9 mouse cellular contexts compared by ENCODE assay signal in genomic region chr3:101948572-101948971, GRCm38 (mm10). TPM values are rescaled to one million over a fixed set of nuclear protein-coding genes. Genes with fewer than 3 reads are reported as not detected.
DNase-seq lines count a peak whose midpoint lies in the region; ATAC-seq lines count a peak whose summit lies in the region.
"Had no signal": no experiment of that assay in that cellular context is flagged by ENCODE, and none has a peak within 500 bp of the region (broad histone marks: within the 10 kb centered on the region; RNA-seq: fewer than 3 reads in every experiment).

No protein-coding gene starts in this region.

- 0 out of 2 replicates have a peak, but pooled peaks cover 5% of the 10 kb centered on the region for H3K4me1 ChIP-seq in liver, embryonic 15.5 days (replicated peaks)
- H3K4me1 ChIP-seq in liver, embryonic 16.5 days (ENCODE audit: control insufficient read depth, low read depth, low read length): no peaks in the 10 kb centered on the region; the same call in 1 of the 2 replicates
- H3K4me1 ChIP-seq: hindbrain, embryonic 12.5 days had no signal

- H3K27me3 ChIP-seq in liver, embryonic 15.5 days: no peaks in the 10 kb centered on the region
- no peaks in the 10 kb centered on the region for H3K27me3 ChIP-seq in liver, embryonic 16.5 days (ENCODE audit: control insufficient read depth, insufficient read depth, low read depth, low read length)
- H3K27me3 ChIP-seq: hindbrain, embryonic 12.5 days had no signal

- H3K4me3 ChIP-seq in liver, embryonic 15.5 days (replicated peaks): no peak overlapping the region
- H3K4me3 ChIP-seq in liver, embryonic 16.5 days (ENCODE audit: low read depth, low read length): no peak overlapping the region
- H3K4me3 ChIP-seq: hindbrain, embryonic 12.5 days had no signal

- no peaks in the 10 kb centered on the region for H3K36me3 ChIP-seq in liver, embryonic 15.5 days (replicated peaks)
- no peaks in the 10 kb centered on the region for H3K36me3 ChIP-seq in liver, embryonic 16.5 days (ENCODE audit: control insufficient read depth, insufficient read depth)
- H3K36me3 ChIP-seq: hindbrain, embryonic 12.5 days had no signal

- 50% methylated on average over 3 of the region's 3 CpGs for WGBS in liver, embryonic 15.5 days (ENCODE audit: insufficient replicate concordance)
- 48% methylated on average over 3 of the region's 3 CpGs for WGBS in liver, embryonic 16.5 days (ENCODE audit: insufficient replicate concordance)

- no peak overlapping the region for H3K9ac ChIP-seq in liver, embryonic 15.5 days
- H3K9ac ChIP-seq in liver, embryonic 16.5 days (ENCODE audit: low read depth, low read length): no peak overlapping the region
- H3K9ac ChIP-seq: hindbrain, embryonic 12.5 days had no signal

- H3K9me3 ChIP-seq in liver, embryonic 15.5 days (replicated peaks): no peaks in the 10 kb centered on the region
- H3K9me3 ChIP-seq in liver, embryonic 16.5 days (replicated peaks; ENCODE audit: control insufficient read depth, low read length): no peaks in the 10 kb centered on the region
- H3K9me3 ChIP-seq: hindbrain, embryonic 12.5 days had no signal

- H3K27ac ChIP-seq in liver, embryonic 15.5 days (replicated peaks): peak overlapping the region; percentile 20; the same call in 1 of the 2 replicates
- H3K27ac ChIP-seq in liver, embryonic 16.5 days (ENCODE audit: low read length): peak overlapping the region; percentile 69
- H3K27ac ChIP-seq: hindbrain, embryonic 12.5 days had no signal

- no peak overlapping the region for H3K4me2 ChIP-seq in liver, embryonic 15.5 days
- H3K4me2 ChIP-seq in liver, embryonic 16.5 days (ENCODE audit: low read depth, low read length): no peak overlapping the region
- H3K4me2 ChIP-seq: hindbrain, embryonic 12.5 days had no signal

- DNase-seq in liver: no peak
- peak; percentile 89 for DNase-seq in adrenal gland, postnatal 14 days
- DNase-seq in ovary, postnatal 14 days (ENCODE audit: low spot score): peak; percentile 20
- no peak for DNase-seq in layer of hippocampus, postnatal 25 days (ENCODE audit: extremely low spot score in 1 of 2, low spot score in 1 of 2)
- no peak for DNase-seq in cerebellum, postnatal 4 days (ENCODE audit: low spot score in 2 of 2)
- DNase-seq in layer of hippocampus, adult 9-10 months (ENCODE audit: low spot score): no peak

- ATAC-seq in liver, embryonic 15.5 days (ENCODE audit: insufficient read depth): peak; percentile 30; the same call in 1 of the 2 replicates
- ATAC-seq in liver, embryonic 16.5 days (ENCODE audit: low read depth): peak; percentile 67

RNA-seq across cellular contexts. Expression of gene Slc22a15, which starts 24.3 kb away (rescaled TPM):
- polyA plus RNA-seq in liver, embryonic 15.5 days (2015; fragmentation: Nextera tagmentation; extraction: Ambion mirVana): 2.3 and 2.6 TPM in 2 replicates
- 5.9 and 7.7 TPM in 2 replicates for total RNA-seq in adrenal gland, postnatal 14 days (2021)
- 2.4 and 3.1 TPM in 2 replicates for polyA plus RNA-seq in liver, embryonic 16.5 days (2015; fragmentation: Nextera tagmentation; extraction: Ambion mirVana)
- total RNA-seq in layer of hippocampus, postnatal 25 days (2021): 1 to 10 TPM; 8.6 to 9.8 TPM

Comparison
In these comparisons a context has a peak if more than half of its experiments do, and no peak if none do; other contexts are left out.
1. DNase-seq: peak in adrenal gland, postnatal 14 days (single experiment) and ovary, postnatal 14 days (single experiment); none in liver (single experiment), layer of hippocampus, postnatal 25 days (0 of 2), cerebellum, postnatal 4 days (0 of 2) and layer of hippocampus, adult 9-10 months (single experiment).